Mouse (Mus musculus): ENCODE measurements at regions not wholly inside any gene's neighbourhood (a gene's known extent, or its start where the extent isn't known, plus 50 kb on each side); places are given as distances from the start of the nearest gene placed in this dataset.

DNA sequence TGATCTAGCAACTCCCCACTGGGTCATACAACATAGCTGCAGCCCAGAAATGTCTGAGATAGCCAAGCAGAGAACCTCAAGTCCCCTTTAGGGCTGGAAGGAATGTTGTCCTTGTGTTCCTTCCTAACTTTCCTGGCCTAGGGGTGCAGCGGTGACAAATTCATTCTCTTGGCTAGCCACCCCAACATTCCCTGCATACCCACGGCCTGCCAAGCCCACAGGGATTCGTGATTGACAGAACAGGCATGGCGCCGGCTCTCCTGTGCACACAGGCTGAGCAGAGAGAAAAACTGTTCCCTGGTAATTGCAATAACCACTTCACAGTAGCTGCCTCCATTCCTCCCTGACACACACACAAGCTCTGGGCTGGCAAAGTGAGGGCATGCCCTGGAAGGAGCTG, 60.5 kb upstream of the Pcbd1 start:
- TF ChIP-seq TAL1 (IDR thresholded peaks at IDR 0.05; ENCODE audit: low read length) (no peak), GATA1 (IDR thresholded peaks at IDR 0.05; ENCODE audit: low read length) (no peak)

Data from erythroblast, embryonic 14.5 days (primary cell).